27 mouse cellular contexts compared by ENCODE assay signal in genomic region chr7:66733882-66734281, GRCm38 (mm10). TPM values are rescaled to one million over a fixed set of nuclear protein-coding genes. Genes with fewer than 3 reads are reported as not detected.
DNase-seq lines count a peak whose midpoint lies in the region; ATAC-seq lines count a peak whose summit lies in the region.
"Had no signal": no experiment of that assay in that cellular context is flagged by ENCODE, and none has a peak within 500 bp of the region (broad histone marks: within the 10 kb centered on the region; RNA-seq: fewer than 3 reads in every experiment).

No protein-coding gene starts in this region.

- no peaks in the 10 kb centered on the region for H3K4me1 ChIP-seq in midbrain, embryonic 11.5 days (ENCODE audit: control insufficient read depth, insufficient read depth, low read length)
- H3K4me1 ChIP-seq in midbrain, embryonic 10.5 days: 0 out of 2 replicates have a peak, but pooled peaks cover 5% of the 10 kb centered on the region
- H3K4me1 ChIP-seq: embryonic facial prominence, embryonic 13.5 days; embryonic facial prominence, embryonic 15.5 days; forebrain, embryonic 12.5 days had no signal

- no peaks in the 10 kb centered on the region for H3K36me3 ChIP-seq in midbrain, embryonic 11.5 days (ENCODE audit: control insufficient read depth, insufficient read depth, low read length)
- no peaks in the 10 kb centered on the region for H3K36me3 ChIP-seq in midbrain, embryonic 10.5 days
- H3K36me3 ChIP-seq: embryonic facial prominence, embryonic 13.5 days; embryonic facial prominence, embryonic 15.5 days; forebrain, embryonic 10.5 days; forebrain, embryonic 12.5 days; G1E had no signal

- WGBS in midbrain, embryonic 11.5 days: 90% methylated on average over 11 of the region's 11 CpGs
- 92% methylated on average over 11 of the region's 11 CpGs for WGBS in midbrain, embryonic 10.5 days

- no peak for ATAC-seq in midbrain, embryonic 11.5 days (ENCODE audit: low FRiP score)
- ATAC-seq: activated CD4-positive, CD25-positive, alpha-beta regulatory T cell, adult 4 months; CD4-positive, CD25-positive, alpha-beta regulatory T cell, adult 4 months; forebrain, embryonic 14.5 days; forebrain, embryonic 16.5 days; Patski had no signal

- H3K4me3 ChIP-seq in midbrain, embryonic 11.5 days (ENCODE audit: low read depth, low read length): no peak overlapping the region
- no peak overlapping the region for H3K4me3 ChIP-seq in midbrain, embryonic 10.5 days
- H3K4me3 ChIP-seq: embryonic facial prominence, embryonic 13.5 days; embryonic facial prominence, embryonic 15.5 days; erythroblast, embryonic 14.5 days; forebrain, embryonic 10.5 days; forebrain, embryonic 12.5 days had no signal

- intact Hi-C loops in heart, postnatal 36 days (cut with DNase I): no loop called here

- DNase-seq in heart, adult 11 months: peak; percentile 82
- no peak for DNase-seq in heart, postnatal 36 days
- DNase-seq in midbrain, embryonic 11.5 days (ENCODE audit: low spot score, missing footprints): peak; percentile 59
- DNase-seq in midbrain, embryonic 10.5 days (ENCODE audit: low spot score): no peak
- peak; percentile 25 for DNase-seq in testis, postnatal 14 days (ENCODE audit: low spot score)
- DNase-seq: adrenal gland, adult 8-10 months; B cell, adult 2 months; cerebellum, adult 11 months; cerebellum, adult 18-20 months; cerebellum, adult 8-10 months; cerebellum, adult 9-11 months; cerebellum, postnatal 14 days; cerebellum, postnatal 36 days; embryo, embryonic 11 days had no signal

- no peak overlapping the region for H3K9ac ChIP-seq in midbrain, embryonic 11.5 days (ENCODE audit: low read length)
- H3K9ac ChIP-seq: embryonic facial prominence, embryonic 13.5 days; embryonic facial prominence, embryonic 15.5 days; forebrain, embryonic 12.5 days had no signal

- H3K4me2 ChIP-seq in midbrain, embryonic 11.5 days: no peak overlapping the region
- H3K4me2 ChIP-seq: embryonic facial prominence, embryonic 13.5 days; embryonic facial prominence, embryonic 15.5 days; forebrain, embryonic 12.5 days had no signal

- no peak overlapping the region for H3K27ac ChIP-seq in midbrain, embryonic 11.5 days (ENCODE audit: low read depth, low read length)
- no peak overlapping the region for H3K27ac ChIP-seq in midbrain, embryonic 10.5 days (replicated peaks)
- H3K27ac ChIP-seq: embryonic facial prominence, embryonic 13.5 days; embryonic facial prominence, embryonic 15.5 days; forebrain, embryonic 10.5 days; forebrain, embryonic 12.5 days had no signal

- no peaks in the 10 kb centered on the region for H3K27me3 ChIP-seq in midbrain, embryonic 11.5 days (ENCODE audit: control insufficient read depth, insufficient read depth, low read length)
- H3K27me3 ChIP-seq in midbrain, embryonic 10.5 days (ENCODE audit: low read depth, poor library complexity, severe bottlenecking): no peaks in the 10 kb centered on the region
- H3K27me3 ChIP-seq: CH12.LX; embryonic facial prominence, embryonic 13.5 days; embryonic facial prominence, embryonic 15.5 days; forebrain, embryonic 12.5 days; Patski had no signal

- no peaks in the 10 kb centered on the region for H3K9me3 ChIP-seq in midbrain, embryonic 11.5 days (ENCODE audit: control insufficient read depth, low read length)
- no peaks in the 10 kb centered on the region for H3K9me3 ChIP-seq in midbrain, embryonic 10.5 days (replicated peaks)
- H3K9me3 ChIP-seq: embryonic facial prominence, embryonic 13.5 days; embryonic facial prominence, embryonic 15.5 days; forebrain, embryonic 10.5 days; forebrain, embryonic 12.5 days had no signal

RNA-seq across cellular contexts. Expression of gene Cers3, which starts 9.4 kb away (rescaled TPM):
- under 1 TPM in 1 of 2 experiments, not detected in 1; 0.17 TPM for total RNA-seq in heart, postnatal 36 days (2021)
- polyA plus RNA-seq in midbrain, embryonic 11.5 days (2014; fragmentation: Nextera tagmentation; extraction: Ambion mirVana): 0.51 and 0.66 TPM in 2 replicates
- polyA plus RNA-seq in midbrain, embryonic 10.5 days (2016; fragmentation: Nextera tagmentation; extraction: Ambion mirVana): 0.69 and 0.88 TPM in 2 replicates
- total RNA-seq: common myeloid progenitor, adult 5-6 weeks had no signal
- polyA plus RNA-seq: activated CD4-positive, CD25-positive, alpha-beta regulatory T cell, adult 4 months; CD4-positive, CD25-positive, alpha-beta regulatory T cell, adult 4 months; erythroblast, embryonic 14.5 days had no signal

RNA-seq across cellular contexts. Expression of gene Lins1, which starts 44.2 kb away (rescaled TPM):
- 1 to 10 TPM; 3.3 to 4.1 TPM for total RNA-seq in heart, postnatal 36 days (2021)
- polyA plus RNA-seq in midbrain, embryonic 11.5 days (2014; fragmentation: Nextera tagmentation; extraction: Ambion mirVana): 24.7 and 27.1 TPM in 2 replicates
- polyA plus RNA-seq in midbrain, embryonic 10.5 days (2016; fragmentation: Nextera tagmentation; extraction: Ambion mirVana): 18.3 and 24.2 TPM in 2 replicates

RNA-seq across cellular contexts. Expression of gene Asb7, which starts 44.5 kb away (rescaled TPM):
- total RNA-seq in heart, postnatal 36 days (2021): 1 to 10 TPM; 7.5 to 8.1 TPM
- 15.8 and 17.0 TPM in 2 replicates for polyA plus RNA-seq in midbrain, embryonic 11.5 days (2014; fragmentation: Nextera tagmentation; extraction: Ambion mirVana)
- polyA plus RNA-seq in midbrain, embryonic 10.5 days (2016; fragmentation: Nextera tagmentation; extraction: Ambion mirVana): 15.9 and 18.5 TPM in 2 replicates

Comparison
In these comparisons a context has a peak if more than half of its experiments do, and no peak if none do; other contexts are left out.
1. DNase-seq: peak in heart, adult 11 months (single experiment), midbrain, embryonic 11.5 days (single experiment) and testis, postnatal 14 days (single experiment); none in heart, postnatal 36 days (0 of 2) and midbrain, embryonic 10.5 days (single experiment).